Mouse (Mus musculus): Measurements from ENCODE around the gene Hist1h4d. TPM values are rescaled to one million over a fixed set of nuclear protein-coding genes. Genes with fewer than 3 reads are reported as not detected.
"Not testable (repeated sequence)": the region's sequence is repeated elsewhere in the genome, so short reads cannot be mapped to it uniquely, and the experiment has no call there.

Hist1h4d gene
- polyA plus RNA-seq, 1 experiment = 2.7 TPM

GRCm38 (mm10) chr13:23554393-23554792 lies 27.0 kb upstream of the Hist1h4d start:
- Histone ChIP-seq H3K36me3 (ENCODE audit: control insufficient read depth, insufficient read depth, low read length) (no peaks in the 10 kb centered on the region), H3K4me3 (ENCODE audit: control insufficient read depth, low read depth, low read length) (no peak overlapping the region), H3K27me3 (ENCODE audit: control insufficient read depth, insufficient read depth, low read length) (no peaks in the 10 kb centered on the region), H3K27ac (ENCODE audit: control insufficient read depth, insufficient read depth, low read depth, low read length) (no peak overlapping the region), H3K4me1 (ENCODE audit: control insufficient read depth, insufficient read depth, low read length) (peaks cover 3% of the 10 kb centered on the region)
- no peak for TF ChIP-seq CTCF (IDR thresholded peaks at IDR 0.05; ENCODE audit: control insufficient read depth, insufficient read depth, insufficient replicate concordance, low read depth, low read length)
- TF ChIP-seq POLR2A (IDR thresholded peaks at IDR 0.05; ENCODE audit: control insufficient read depth, low read depth, low read length) = no peak

GRCm38 (mm10) chr13:23554925-23555838 lies 26.2 kb upstream of the Hist1h4d start:
- Histone ChIP-seq H3K36me3 (ENCODE audit: control insufficient read depth, insufficient read depth, low read length) (no peaks in the 10 kb centered on the region), H3K4me1 (ENCODE audit: control insufficient read depth, insufficient read depth, low read length) (peaks cover 3% of the 10 kb centered on the region), H3K27ac (ENCODE audit: control insufficient read depth, insufficient read depth, low read depth, low read length) (peak overlapping the region; percentile 76), H3K27me3 (ENCODE audit: control insufficient read depth, insufficient read depth, low read length) (no peaks in the 10 kb centered on the region), H3K4me3 (ENCODE audit: control insufficient read depth, low read depth, low read length) (peak overlapping the region; percentile 66)
- TF ChIP-seq CTCF (IDR thresholded peaks at IDR 0.05; ENCODE audit: control insufficient read depth, insufficient read depth, insufficient replicate concordance, low read depth, low read length) = no peak
- peak; percentile 39; the same call in 1 of the 2 replicates for TF ChIP-seq POLR2A (IDR thresholded peaks at IDR 0.05; ENCODE audit: control insufficient read depth, low read depth, low read length)

- TF ChIP-seq POLR2A (IDR thresholded peaks at IDR 0.05; ENCODE audit: control insufficient read depth, low read depth, low read length) = no peak
- TF ChIP-seq CTCF (IDR thresholded peaks at IDR 0.05; ENCODE audit: control insufficient read depth, insufficient read depth, insufficient replicate concordance, low read depth, low read length) = no peak
Measured at GRCm38 (mm10) chr13:23555839-23556416, 25.5 kb upstream of the Hist1h4d start.

GRCm38 (mm10) chr13:23556906-23557305 lies 24.5 kb upstream of the Hist1h4d start:
- Histone ChIP-seq H3K4me1 (ENCODE audit: control insufficient read depth, insufficient read depth, low read length) (no peaks in the 10 kb centered on the region; the same call in 1 of the 2 replicates), H3K27ac (ENCODE audit: control insufficient read depth, insufficient read depth, low read depth, low read length) (no peak overlapping the region), H3K36me3 (ENCODE audit: control insufficient read depth, insufficient read depth, low read length) (no peaks in the 10 kb centered on the region), H3K4me3 (ENCODE audit: control insufficient read depth, low read depth, low read length) (no peak overlapping the region; the same call in 1 of the 2 replicates), H3K27me3 (ENCODE audit: control insufficient read depth, insufficient read depth, low read length) (no peaks in the 10 kb centered on the region)
- TF ChIP-seq CTCF (IDR thresholded peaks at IDR 0.05; ENCODE audit: control insufficient read depth, insufficient read depth, insufficient replicate concordance, low read depth, low read length) = no peak
- no peak for TF ChIP-seq POLR2A (IDR thresholded peaks at IDR 0.05; ENCODE audit: control insufficient read depth, low read depth, low read length)

More at GRCm38 (mm10) chr13:23555839-23556416, 25.5 kb upstream of the Hist1h4d start:
- no peaks in the 10 kb centered on the region for H3K36me3 ChIP-seq (ENCODE audit: control insufficient read depth, insufficient read depth, low read length)
- H3K4me3 ChIP-seq (ENCODE audit: control insufficient read depth, low read depth, low read length) = peak overlapping the region; percentile 66
- peak overlapping the region; percentile 76 for H3K27ac ChIP-seq (ENCODE audit: control insufficient read depth, insufficient read depth, low read depth, low read length)
- no peaks in the 10 kb centered on the region for H3K27me3 ChIP-seq (ENCODE audit: control insufficient read depth, insufficient read depth, low read length)
- H3K4me1 ChIP-seq (ENCODE audit: control insufficient read depth, insufficient read depth, low read length) = peaks cover 3% of the 10 kb centered on the region

GRCm38 (mm10) chr13:23560699-23561098 lies 20.7 kb upstream of the Hist1h4d start:
- not testable (repeated sequence) for H3K4me1 ChIP-seq (ENCODE audit: control insufficient read depth, insufficient read depth, low read length); H3K4me3 ChIP-seq (ENCODE audit: control insufficient read depth, low read depth, low read length)

GRCm38 (mm10) chr13:23561531-23561882 lies 19.9 kb upstream of the Hist1h4d start:
- not testable (repeated sequence) for H3K27me3 ChIP-seq (ENCODE audit: control insufficient read depth, insufficient read depth, low read length); H3K4me1 ChIP-seq (ENCODE audit: control insufficient read depth, insufficient read depth, low read length); H3K4me3 ChIP-seq (ENCODE audit: control insufficient read depth, low read depth, low read length); H3K27ac ChIP-seq (ENCODE audit: control insufficient read depth, insufficient read depth, low read depth, low read length); H3K36me3 ChIP-seq (ENCODE audit: control insufficient read depth, insufficient read depth, low read length)

More at GRCm38 (mm10) chr13:23560699-23561098, 20.7 kb upstream of the Hist1h4d start:
- H3K36me3 ChIP-seq (ENCODE audit: control insufficient read depth, insufficient read depth, low read length); H3K27ac ChIP-seq (ENCODE audit: control insufficient read depth, insufficient read depth, low read depth, low read length); H3K27me3 ChIP-seq (ENCODE audit: control insufficient read depth, insufficient read depth, low read length): not testable (repeated sequence)

- peak within 1 kb of the TSS; percentile 81 for H3K4me3 ChIP-seq (ENCODE audit: control insufficient read depth, low read depth, low read length)
- H3K36me3 ChIP-seq (ENCODE audit: control insufficient read depth, insufficient read depth, low read length); H3K4me1 ChIP-seq (ENCODE audit: control insufficient read depth, insufficient read depth, low read length); H3K27me3 ChIP-seq (ENCODE audit: control insufficient read depth, insufficient read depth, low read length): not testable (repeated sequence)
- TF ChIP-seq POLR2A (IDR thresholded peaks at IDR 0.05; ENCODE audit: control insufficient read depth, low read depth, low read length) = peak; percentile 83
- peak within 1 kb of the TSS; percentile 75 for H3K27ac ChIP-seq (ENCODE audit: control insufficient read depth, insufficient read depth, low read depth, low read length)
Measured at GRCm38 (mm10) chr13:23561883-23562659, 19.3 kb upstream of the Hist1h4d start, which contains the start of gene Hist1h3e. TSS of gene Hist1h3e (minus strand) at chr13:23562369.

Measured in testis, adult 2 months (tissue).